Mouse (Mus musculus): Measurements from ENCODE around the gene Shroom4.
A peak's percentile ranks its signal among the peaks of the same experiment; 100 is the strongest.
"Not testable (repeated sequence)": the region's sequence is repeated elsewhere in the genome, so short reads cannot be mapped to it uniquely, and the experiment has no call there.

Shroom4 gene

DNA sequence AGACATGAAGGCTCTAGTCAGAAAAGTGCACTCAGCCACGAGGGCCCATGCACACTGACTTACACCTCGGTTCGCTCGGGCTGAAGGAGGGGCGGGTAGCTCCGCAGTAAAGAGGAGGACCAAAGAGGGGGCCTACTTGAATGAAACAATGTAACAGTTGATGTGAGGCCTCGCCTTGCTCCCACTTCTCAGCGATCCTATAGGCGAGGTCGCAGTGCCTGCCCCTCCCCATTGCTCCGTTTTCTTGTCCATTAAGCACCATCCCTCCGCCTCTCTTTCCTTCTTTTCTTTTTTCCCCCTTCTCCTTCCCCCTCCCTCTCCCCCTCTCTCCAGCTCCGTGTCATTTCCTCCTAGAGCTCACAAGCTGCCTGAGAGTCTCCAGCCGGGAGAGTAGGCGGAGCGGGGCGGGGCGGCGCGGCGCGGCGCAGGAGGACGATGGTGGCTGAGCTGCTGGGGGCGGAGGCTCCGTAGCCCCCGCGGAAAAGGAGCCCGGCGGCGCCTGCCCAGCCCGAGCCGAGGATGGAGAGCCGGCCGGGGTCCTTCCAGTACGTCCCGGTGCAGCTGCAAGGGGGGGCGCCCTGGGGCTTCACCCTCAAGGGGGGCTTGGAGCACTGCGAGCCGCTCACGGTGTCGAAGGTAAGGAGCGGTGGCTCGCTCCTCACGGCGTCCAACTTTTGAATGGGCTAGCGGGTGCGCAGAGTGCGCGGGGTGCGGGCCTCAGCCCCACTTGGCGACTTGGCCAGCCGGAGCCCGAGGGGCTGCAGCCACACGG, at the start of gene Shroom4:
Gene Shroom4 (plus strand): TSS at position 229 of the 772 bp plus-strand sequence.
- peak; percentile 79 for DNase-seq (ENCODE audit: low read depth, low spot score)

DNA sequence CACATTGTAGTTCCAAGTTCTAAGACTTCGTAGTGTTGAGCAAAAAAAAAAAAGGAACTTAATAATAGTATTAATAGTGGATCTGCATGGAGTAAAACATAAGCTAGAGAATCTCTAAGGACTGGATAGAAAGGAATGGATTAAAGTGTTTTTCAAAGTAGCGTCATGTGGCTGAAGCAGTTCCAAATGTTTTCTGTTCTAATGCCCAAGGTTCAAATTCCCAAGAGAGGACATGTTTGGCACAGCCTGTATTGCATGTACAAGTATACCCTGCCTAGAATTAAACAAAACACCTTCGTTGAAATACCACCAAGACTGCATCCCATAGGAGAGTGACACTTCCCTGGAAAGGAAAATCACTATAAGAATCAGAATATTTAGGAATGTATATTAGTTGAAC, 42.8 kb upstream of the Shroom4 start:
- no peak for DNase-seq (ENCODE audit: low read depth, low spot score)

DNA sequence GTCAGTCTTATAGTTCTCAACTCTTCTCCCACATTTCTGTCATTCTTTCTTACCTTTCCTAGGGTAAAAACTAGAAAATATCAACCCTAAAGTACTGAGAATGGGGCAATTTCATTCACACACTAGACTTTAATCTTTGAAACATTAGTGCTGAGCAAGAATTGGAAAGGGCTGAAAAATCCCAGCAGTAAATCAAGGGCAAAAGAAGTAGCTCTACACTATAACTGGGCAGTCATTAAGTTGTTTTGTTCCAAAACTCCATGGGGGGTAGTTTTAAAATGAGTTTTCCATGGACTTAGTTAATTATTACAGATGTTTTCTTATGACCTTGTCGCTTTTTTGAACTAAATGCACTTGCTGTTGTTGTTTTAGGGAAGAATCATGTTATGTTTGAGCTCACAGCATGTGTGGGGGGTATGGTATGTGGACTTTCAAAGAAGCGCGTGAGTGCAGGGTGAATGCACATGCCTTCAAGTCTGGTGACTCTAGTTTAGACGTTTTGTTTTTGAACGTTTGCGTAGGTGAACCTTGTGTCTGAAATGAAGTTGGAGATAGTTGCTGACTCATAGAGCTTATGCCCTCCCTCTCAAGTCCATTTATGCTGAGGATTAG, 42.0 kb upstream of the Shroom4 start:
- peak; percentile 0 for DNase-seq (ENCODE audit: low read depth, low spot score)

DNA sequence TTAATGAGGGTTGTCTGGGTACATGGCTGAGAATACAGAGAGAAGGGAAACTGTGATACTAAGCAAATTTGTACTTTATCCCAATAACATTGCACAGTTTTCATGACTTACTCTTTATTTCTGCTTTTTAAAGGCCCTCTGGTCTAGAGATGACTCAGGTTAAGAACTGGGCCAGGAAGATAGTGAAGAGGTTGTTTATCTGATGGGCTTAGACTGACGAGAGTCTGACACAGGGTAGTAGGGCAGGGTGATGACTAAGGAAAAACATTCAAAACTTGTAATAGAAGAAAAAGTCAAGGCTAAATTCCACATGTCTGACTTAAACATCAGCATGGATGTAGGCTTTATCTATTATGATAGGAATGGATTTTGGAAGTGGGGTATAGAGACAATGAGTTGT, 30.8 kb upstream of the Shroom4 start:
- no peak for DNase-seq (ENCODE audit: low read depth, low spot score)

DNA sequence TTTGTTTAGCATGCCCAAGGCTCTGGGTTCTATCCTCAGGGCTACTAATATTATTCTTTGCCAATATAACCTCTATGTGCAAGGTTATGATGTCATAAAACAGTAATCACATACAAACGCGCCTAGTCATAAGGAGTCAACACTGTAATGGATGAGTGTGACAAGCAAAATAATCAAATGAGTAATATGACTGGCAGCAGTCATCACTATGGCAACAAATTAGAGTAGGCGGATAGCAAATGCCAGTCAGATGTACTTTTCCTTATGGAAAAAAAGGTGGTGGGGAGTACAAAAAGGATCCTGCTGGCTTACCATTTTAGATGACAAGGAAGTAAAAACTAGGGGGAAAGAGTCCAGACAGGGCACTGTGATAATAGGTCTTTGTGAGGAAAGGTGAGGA, 28.9 kb upstream of the Shroom4 start:
- no peak for DNase-seq (ENCODE audit: low read depth, low spot score)

DNA sequence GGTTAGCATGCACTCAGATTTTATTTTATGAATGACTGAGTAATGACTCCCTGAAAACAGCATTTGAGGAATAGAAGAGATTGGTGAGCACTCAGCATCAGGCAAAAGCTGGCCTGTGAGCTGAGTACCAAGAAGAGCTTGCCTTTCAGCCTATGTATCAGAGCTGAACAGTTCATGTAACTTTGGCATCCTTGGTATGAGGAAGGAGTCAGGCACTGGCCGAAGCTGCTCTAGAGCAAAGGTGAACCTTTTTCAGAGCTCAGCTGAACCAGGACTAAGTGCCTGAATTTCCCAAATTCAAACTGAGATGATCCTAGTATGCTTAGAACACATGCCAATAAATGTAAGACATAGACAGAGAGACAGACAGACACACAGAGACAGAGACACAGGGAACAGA, 5.8 kb upstream of the Shroom4 start:
- DNase-seq (ENCODE audit: low read depth, low spot score): no peak

DNA sequence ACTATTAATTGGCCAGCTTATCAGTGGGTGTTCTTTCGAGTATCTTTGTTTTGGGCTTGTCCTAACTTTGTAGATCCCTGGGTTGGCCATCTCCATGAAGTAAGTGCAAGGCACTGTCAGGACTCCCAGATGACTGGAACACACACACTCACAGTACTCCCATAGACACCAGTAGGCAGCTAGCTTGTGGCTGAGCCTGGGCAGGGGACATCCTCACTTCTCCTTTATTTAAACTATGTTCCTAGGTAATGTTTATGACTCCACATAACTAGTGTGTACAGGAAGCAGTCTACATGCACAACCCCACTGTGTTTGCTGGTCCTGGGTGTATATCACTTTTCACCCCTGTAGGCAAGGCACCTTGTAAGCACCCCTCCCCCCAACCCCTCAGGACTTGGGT, 461 bp upstream of the Shroom4 start:
- DNase-seq (ENCODE audit: low read depth, low spot score): peak; percentile 1

DNA sequence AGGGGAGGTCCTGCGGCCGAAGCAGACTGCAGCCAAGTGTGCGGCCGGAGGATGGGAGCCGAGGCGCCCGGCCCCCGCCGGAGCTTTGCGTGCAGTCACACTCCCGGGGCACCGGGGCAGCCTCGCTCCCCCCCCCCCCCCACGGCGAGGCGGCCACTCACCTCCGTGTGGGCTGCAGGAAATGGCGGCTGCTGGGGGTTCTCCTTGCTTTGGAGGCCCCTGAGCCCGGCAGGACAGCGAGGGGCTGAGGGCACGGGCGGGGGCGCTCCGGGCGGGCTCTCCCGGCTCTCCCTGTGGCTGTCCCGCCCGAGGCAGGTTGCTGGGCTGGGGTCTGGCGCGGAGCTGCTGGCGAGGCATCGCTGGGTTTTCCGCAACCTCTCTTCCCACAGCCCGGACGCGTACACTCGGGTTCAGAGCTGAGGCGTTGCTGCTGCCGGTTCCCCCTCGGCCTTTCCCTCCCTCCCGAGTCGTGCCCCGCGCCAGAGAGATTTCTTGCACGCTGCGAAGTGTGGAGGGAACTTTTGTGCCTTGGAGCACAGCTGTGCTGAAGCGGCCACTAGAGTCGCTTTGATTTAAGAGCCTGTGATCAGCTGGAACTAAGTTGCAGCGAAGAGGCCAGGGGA, 855 bp downstream of the Shroom4 start:
- DNase-seq (ENCODE audit: low read depth, low spot score): peak; percentile 40

DNA sequence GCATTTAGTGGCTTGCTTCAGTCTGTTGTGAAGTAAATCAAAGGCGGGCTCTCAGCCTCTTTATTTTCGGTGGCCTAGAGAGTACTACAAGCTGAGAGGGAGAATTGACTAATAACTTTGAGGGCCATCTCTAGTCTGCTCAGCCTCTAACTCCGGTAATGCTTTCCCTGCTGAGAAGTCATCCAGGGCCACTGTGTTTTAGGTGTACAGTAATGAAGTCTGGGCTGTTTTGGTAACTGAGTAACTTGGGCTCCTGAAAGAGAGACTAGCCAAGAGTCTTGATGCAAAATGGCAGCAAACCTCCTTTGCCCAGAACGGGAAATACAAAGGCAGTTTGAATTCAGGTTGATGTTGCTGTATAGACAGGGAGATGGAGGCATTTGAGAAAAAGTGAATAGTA, 3.3 kb downstream of the Shroom4 start:
- DNase-seq (ENCODE audit: low read depth, low spot score): no peak

DNA sequence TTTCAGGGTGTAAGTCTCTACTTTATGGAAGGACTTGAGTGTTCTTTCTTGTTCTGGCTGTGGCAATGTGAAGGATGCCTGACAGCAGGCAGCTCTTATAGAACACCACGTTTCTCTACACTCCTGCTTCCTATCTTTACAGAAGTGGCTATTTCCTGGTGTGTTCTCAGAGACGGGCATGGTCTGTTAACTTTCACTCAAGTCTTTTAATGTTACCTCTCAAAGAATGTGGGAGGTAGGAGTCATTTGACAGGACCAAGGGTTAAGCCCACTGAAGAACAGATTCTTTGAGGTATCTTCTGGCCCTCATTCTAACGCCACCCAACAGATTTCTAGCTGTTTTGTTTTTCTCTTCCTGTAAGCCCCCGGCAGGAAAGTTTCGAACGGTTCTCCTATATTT, 9.5 kb downstream of the Shroom4 start:
- DNase-seq (ENCODE audit: low read depth, low spot score): no peak

DNA sequence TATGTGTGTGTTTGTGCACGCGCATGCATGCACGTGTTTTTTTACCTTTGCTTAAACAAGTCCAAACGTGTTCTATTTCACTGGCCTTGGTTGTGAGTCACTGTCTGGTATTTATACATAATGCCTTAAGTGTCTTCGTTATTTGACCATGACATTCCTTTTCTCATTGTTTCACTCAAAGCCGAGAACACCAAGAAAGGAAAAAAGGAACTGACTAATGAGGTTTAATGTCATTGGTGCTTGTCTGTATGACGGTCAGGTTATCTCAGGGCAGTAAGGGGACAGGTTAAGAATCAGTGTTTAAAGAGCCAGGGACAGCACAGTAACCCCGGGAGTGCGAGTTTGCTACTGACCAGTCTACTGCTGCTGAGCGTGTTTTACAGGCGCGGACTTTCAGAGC, 15.8 kb downstream of the Shroom4 start:
- no peak for DNase-seq (ENCODE audit: low read depth, low spot score)

DNA sequence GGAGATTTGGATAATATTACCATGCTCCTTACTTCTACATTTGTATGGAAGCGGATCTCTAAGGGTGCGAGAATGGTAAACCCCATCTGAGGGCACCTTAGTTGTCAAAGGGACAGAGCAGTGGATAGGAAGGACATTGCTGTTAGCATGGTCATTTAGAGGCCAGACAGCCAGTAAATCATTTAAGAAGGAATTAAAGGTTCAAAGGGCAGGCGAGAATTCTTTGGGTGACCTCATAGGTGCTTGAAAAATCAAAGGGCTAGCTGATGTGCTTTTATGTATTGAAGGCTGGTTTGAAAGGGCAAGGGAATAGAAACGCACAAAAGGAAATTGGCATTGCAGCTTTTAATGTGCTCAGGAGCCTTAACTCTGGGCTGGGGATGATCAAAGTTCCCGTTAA, 16.3 kb downstream of the Shroom4 start:
- no peak for DNase-seq (ENCODE audit: low read depth, low spot score)

DNA sequence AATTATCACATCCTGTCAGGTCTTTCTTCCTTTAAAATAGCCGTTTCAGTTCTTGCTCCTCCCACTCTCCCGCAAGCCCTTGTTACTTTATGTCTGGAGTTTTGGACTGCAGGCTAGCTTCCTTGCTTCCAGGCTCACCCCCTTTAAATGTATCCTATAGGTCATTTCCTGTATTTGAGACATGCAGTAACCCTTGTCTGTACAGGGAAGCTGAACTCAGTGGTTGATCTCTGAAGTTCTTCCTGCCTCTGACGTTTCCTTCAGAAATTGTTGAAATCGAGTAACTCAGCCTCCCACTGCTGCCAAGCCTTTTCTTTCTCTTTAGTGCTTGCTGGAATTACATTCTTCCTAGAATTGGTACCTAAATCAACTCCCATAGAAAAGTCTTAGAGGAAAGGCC, 18.5 kb downstream of the Shroom4 start:
- DNase-seq (ENCODE audit: low read depth, low spot score): no peak

DNA sequence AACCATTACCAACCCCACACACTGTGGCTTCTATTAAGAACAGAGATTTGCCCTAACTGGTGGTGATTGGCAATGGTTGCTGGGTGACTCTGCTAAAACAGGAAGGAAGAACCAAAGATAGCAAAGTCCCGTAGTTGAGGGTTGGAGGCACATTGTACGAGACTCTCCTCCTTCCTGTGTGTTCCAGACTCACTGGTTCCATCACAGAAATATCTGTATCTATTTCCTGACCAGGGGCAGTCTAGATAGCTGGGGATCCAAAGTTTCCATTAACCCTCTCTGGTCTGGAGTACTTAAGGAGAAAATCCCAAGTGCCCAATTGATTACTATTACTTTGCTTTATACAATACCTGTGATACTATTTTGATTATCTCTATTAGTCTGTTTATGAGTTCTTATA, 35.6 kb downstream of the Shroom4 start:
- DNase-seq (ENCODE audit: low read depth, low spot score): no peak

DNA sequence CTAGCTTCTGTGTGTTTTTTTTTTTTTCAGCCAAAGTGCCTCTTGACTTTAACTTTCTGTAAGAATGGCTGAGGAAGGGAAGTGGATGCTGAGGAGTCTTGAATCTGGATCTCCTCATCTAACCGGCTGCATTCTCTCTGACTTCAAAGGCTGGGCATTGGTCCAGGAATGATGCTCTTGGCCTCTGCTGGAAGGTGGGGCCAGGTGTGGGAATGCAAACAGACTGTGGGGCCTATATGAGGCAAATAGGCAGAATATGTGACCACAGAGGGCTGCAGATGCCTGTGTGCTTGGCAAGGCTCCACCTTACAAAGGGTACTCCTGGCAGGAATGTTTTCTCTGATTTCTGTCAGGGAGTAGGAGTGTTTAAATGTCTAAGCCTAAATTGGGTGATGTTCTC, 46.8 kb downstream of the Shroom4 start:
- DNase-seq (ENCODE audit: low read depth, low spot score): no peak

DNA sequence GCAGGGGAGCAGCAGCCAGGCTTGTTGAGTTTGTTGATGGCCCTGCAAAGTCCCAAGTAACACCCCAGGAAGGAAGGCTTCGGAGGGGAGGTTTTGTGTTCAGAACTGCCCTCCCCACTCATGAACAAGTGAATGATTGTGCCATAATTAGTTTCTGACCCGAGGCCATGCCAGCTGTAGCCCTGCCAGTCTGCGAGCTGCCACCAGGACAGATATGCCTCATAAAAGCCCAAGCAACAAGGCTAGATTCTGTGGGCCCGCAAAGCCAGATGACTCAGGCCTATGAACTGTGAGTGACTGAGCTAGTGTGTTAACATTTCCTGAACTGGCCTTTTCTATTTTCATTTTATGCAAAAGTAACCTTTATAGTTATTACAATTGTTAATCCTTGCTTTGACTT, 48.3 kb downstream of the Shroom4 start:
- no peak for DNase-seq (ENCODE audit: low read depth, low spot score)

DNA sequence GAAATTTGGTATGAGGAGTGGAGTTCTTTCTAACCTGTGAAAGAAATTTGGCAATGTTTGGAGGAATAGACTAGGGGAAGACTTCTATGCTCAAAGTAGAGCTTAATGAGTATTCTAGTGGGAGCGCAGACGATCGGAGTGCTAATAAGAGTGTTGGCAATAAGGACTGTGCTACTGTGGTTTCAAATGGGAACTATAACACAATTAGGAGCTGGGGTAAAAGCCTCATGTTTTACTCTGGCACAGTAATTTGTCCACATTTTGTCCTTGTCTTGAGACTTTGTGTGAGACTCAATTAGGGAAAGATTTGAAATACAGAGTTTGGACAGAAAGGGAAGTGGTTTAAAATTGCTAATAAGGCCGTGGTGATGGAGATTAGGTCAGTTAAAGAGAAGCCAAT, 53.6 kb downstream of the Shroom4 start:
- DNase-seq (ENCODE audit: low read depth, low spot score): no peak

DNA sequence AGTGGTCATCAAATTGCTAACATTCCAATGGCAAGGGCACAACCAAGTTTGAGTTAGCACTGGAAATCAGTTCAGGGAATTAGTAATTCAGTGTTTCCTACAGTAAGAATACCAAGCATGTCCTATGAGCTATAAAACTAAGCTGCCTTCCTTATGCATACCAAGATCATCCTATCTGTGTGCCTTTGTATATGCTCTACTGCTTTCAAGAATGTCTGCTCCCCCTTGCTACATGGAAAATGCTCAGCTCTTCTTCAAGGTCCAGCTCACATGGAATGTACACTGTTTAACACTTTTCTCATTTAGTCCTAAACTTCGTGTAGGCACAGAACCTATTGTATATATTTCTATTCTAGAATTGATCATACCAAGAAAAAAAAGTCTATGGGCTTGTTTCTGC, 69.6 kb downstream of the Shroom4 start:
- DNase-seq (ENCODE audit: low read depth, low spot score): not testable (repeated sequence)

DNA sequence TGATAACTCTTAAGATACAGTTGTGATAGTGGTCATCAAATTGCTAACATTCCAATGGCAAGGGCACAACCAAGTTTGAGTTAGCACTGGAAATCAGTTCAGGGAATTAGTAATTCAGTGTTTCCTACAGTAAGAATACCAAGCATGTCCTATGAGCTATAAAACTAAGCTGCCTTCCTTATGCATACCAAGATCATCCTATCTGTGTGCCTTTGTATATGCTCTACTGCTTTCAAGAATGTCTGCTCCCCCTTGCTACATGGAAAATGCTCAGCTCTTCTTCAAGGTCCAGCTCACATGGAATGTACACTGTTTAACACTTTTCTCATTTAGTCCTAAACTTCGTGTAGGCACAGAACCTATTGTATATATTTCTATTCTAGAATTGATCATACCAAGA, 72.9 kb downstream of the Shroom4 start:
- not testable (repeated sequence) for DNase-seq (ENCODE audit: low read depth, low spot score)

DNA sequence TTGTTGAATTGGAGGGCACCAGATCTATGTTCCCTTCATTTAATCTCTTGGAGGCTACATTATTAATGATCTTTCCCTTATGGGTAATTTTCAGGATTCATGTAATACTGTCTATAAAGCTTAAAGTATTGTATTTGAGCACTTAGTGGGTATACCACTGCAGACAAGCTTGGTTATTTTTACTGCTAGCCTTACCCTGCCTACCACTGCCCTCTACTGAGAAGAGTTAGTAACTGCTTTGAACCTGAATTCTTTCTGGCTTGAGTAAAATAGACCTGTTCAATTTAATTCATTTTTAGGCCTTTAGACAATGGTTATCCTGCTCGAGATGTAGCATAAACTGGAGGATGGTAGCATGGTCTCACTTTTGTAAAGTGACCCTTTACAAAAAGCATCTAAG, 75.5 kb downstream of the Shroom4 start:
- no peak for DNase-seq (ENCODE audit: low read depth, low spot score)

DNA sequence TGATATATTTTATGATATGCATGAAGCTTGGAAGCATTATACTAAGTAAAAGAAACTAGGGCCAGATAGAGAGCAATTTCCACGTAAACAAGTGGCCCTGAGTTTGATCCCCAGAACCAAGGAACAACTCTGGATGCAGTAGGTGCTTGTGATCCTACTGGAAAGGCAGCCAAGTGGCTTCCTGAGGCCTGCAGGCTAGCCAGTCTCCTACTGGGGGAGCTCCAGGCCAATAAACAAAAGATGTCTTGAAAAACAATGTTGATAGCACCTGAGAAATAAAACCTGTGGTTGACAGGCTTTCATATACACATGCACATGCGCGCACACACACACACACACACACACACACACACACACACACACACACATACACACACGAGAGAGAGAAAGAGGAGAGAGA, 82.6 kb downstream of the Shroom4 start:
- no peak for DNase-seq (ENCODE audit: low read depth, low spot score)

DNA sequence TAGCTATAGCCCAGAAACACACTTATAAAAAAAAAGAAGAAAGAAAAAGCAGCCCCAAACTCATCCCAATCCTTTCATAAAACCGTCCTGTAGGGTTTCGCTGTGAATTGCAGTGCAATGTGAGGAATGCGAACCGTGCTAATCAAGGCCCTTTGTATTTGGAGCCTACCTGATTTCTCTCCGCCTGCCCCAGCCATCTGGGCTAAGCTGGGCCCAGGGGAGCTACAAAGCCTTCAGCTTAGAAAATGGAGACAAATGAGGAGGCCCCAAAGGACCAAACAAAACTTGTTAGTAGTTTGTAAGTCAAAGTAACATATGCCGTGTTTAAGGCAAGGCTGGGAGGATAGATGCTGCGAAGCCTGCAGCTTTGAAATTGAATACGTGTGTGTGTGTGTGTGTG, 84.2 kb downstream of the Shroom4 start:
- DNase-seq (ENCODE audit: low read depth, low spot score): no peak

DNA sequence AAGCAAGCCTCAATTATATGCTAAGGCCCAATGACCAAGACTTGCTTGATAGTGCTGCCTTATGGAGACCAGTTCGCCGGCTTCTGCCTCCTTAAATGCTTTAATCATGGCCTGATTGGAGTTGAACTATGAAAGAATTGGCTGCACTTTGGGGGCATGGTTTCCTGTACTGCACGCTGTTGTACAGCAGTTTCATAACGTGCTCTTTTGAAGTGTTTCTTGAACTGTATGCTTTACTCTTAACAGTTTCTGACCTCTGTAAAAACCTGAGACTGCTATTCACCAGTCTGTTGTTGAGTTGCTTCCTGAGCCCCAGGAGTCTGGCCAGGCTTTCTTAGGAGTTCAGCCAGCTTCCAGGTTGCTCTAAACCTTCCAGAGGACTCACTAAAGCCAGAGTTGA, 90.8 kb downstream of the Shroom4 start:
- no peak for DNase-seq (ENCODE audit: low read depth, low spot score)
